Comparison of ENCODE assay signal across 10 mouse cellular contexts in the genomic region with DNA sequence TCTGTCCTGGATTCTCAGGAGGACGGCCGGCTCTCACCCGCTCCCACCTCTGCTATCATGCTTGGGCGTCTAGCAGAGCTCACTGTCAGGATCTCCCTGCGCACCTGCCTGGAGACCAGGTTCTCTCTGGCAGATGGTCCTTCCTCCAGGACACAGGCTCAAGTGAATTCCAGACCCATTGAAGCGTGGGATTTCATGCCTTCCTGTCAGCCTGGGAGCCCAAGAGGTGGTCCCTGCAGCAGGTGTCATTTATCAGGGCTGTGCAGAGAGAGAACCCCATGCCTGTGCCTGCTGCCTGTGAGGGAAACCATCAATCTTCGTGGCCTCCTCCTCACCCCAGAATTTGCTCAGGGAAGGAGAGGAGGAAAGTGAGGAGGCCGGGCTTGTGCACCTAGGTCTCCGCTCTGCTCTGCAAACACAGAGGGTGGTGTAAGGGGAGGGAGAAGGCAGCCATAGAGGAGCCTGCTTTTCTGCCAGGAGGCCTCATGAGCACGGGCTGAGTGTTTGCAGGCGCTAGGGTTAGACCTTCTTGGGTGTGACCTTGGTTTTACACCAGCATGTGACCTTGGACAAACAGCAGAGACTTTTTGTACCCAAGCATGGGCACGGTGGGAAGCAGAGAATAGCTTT.
DNase-seq lines count a peak whose midpoint lies in the region; ATAC-seq and TF ChIP-seq lines count a peak whose summit lies in the region.
"Had no signal": no experiment of that assay in that cellular context is flagged by ENCODE, and none has a peak within 500 bp of the region (broad histone marks: within the 10 kb centered on the region; RNA-seq: fewer than 3 reads in every experiment).

No protein-coding gene starts in this region.

- ATAC-seq in lung, embryonic 14.5 days (ENCODE audit: insufficient read depth), result peak; percentile 69
- ATAC-seq in hindbrain, postnatal 0 days, result no peak
- ATAC-seq in stomach, embryonic 15.5 days (ENCODE audit: insufficient read depth, low FRiP score, low read depth), result peak; percentile 71; the same call in 1 of the 2 replicates

- H3K9ac ChIP-seq in lung, embryonic 14.5 days, result no peak overlapping the region
- no peak overlapping the region; the same call in 1 of the 2 replicates for H3K9ac ChIP-seq in hindbrain, postnatal 0 days (replicated peaks; ENCODE audit: low read length)
- H3K9ac ChIP-seq in stomach, embryonic 15.5 days, result no peak overlapping the region

- DNase-seq in lung, embryonic 14.5 days, result no peak
- DNase-seq in lung, postnatal 14 days, result no peak
- DNase-seq in cerebellum, postnatal 36 days, result peak; percentile 60 to 65
- DNase-seq in hindbrain, postnatal 0 days (ENCODE audit: low spot score), result no peak
- no peak for DNase-seq in limb, embryonic 10.5 days (ENCODE audit: low spot score)
- no peak for DNase-seq in heart, postnatal 25 days (ENCODE audit: low spot score)
- no peak for DNase-seq in right cerebral cortex, postnatal 14 days
- DNase-seq: gastrocnemius, adult 2 months; thymus, postnatal 14 days had no signal

- no peaks in the 10 kb centered on the region for H3K27me3 ChIP-seq in lung, embryonic 14.5 days (ENCODE audit: insufficient read depth, low read length)
- H3K27me3 ChIP-seq in hindbrain, postnatal 0 days (ENCODE audit: insufficient read depth, low read length), result no peaks in the 10 kb centered on the region; the same call in 1 of the 2 replicates
- no peaks in the 10 kb centered on the region for H3K27me3 ChIP-seq in stomach, embryonic 15.5 days (replicated peaks)
- H3K27me3 ChIP-seq in limb, embryonic 10.5 days (ENCODE audit: low read depth, poor library complexity, severe bottlenecking), result no peaks in the 10 kb centered on the region

- intact Hi-C loops in heart, postnatal 25 days (cut with DNase I), result no loop called here

- no peaks in the 10 kb centered on the region for H3K36me3 ChIP-seq in lung, embryonic 14.5 days (ENCODE audit: insufficient read depth)
- no peaks in the 10 kb centered on the region for H3K36me3 ChIP-seq in hindbrain, postnatal 0 days (ENCODE audit: insufficient read depth, low read length)
- H3K36me3 ChIP-seq in stomach, embryonic 15.5 days, result no peaks in the 10 kb centered on the region
- H3K36me3 ChIP-seq in limb, embryonic 10.5 days, result no peaks in the 10 kb centered on the region

- WGBS in lung, embryonic 14.5 days, result 13% methylated on average over 12 of the region's 12 CpGs
- 49% methylated on average over 12 of the region's 12 CpGs for WGBS in hindbrain, postnatal 0 days
- 21% methylated on average over 12 of the region's 12 CpGs for WGBS in stomach, embryonic 15.5 days
- 34% methylated on average over 12 of the region's 12 CpGs for WGBS in limb, embryonic 10.5 days

- H3K9me3 ChIP-seq in lung, embryonic 14.5 days (ENCODE audit: low read depth, low read length), result no peaks in the 10 kb centered on the region
- H3K9me3 ChIP-seq in hindbrain, postnatal 0 days (ENCODE audit: low read length), result no peaks in the 10 kb centered on the region
- H3K9me3 ChIP-seq in stomach, embryonic 15.5 days, result no peaks in the 10 kb centered on the region
- H3K9me3 ChIP-seq in limb, embryonic 10.5 days (replicated peaks), result no peaks in the 10 kb centered on the region

- H3K4me1 ChIP-seq in lung, embryonic 14.5 days (ENCODE audit: insufficient read depth), result no peaks in the 10 kb centered on the region
- H3K4me1 ChIP-seq in hindbrain, postnatal 0 days (ENCODE audit: insufficient read depth, low read length), result 0 out of 2 replicates have a peak, but pooled peaks cover 7% of the 10 kb centered on the region
- peaks cover 12% of the 10 kb centered on the region for H3K4me1 ChIP-seq in stomach, embryonic 15.5 days
- H3K4me1 ChIP-seq in limb, embryonic 10.5 days, result peaks cover 12% of the 10 kb centered on the region

- H3K4me2 ChIP-seq in lung, embryonic 14.5 days, result no peak overlapping the region
- no peak overlapping the region for H3K4me2 ChIP-seq in hindbrain, postnatal 0 days (ENCODE audit: low read depth, low read length)
- no peak overlapping the region for H3K4me2 ChIP-seq in stomach, embryonic 15.5 days

- no peak overlapping the region for H3K4me3 ChIP-seq in lung, embryonic 14.5 days (ENCODE audit: low read depth, low read length)
- no peak overlapping the region for H3K4me3 ChIP-seq in hindbrain, postnatal 0 days (ENCODE audit: low read length)
- no peak overlapping the region for H3K4me3 ChIP-seq in stomach, embryonic 15.5 days (replicated peaks)
- H3K4me3 ChIP-seq in limb, embryonic 10.5 days, result no peak overlapping the region
- H3K4me3 ChIP-seq: gastrocnemius, adult 2 months had no signal

- no peak for TF ChIP-seq CTCF in lung, embryonic 14.5 days (IDR thresholded peaks at IDR 0.05; ENCODE audit: low read depth)
- TF ChIP-seq CTCF in hindbrain, postnatal 0 days (IDR thresholded peaks at IDR 0.05; ENCODE audit: low read depth), result no peak

- H3K27ac ChIP-seq in lung, embryonic 14.5 days (ENCODE audit: low read depth), result no peak overlapping the region; the same call in 1 of the 2 replicates
- peak overlapping the region; percentile 27; the same call in 1 of the 2 replicates for H3K27ac ChIP-seq in hindbrain, postnatal 0 days
- peak overlapping the region; percentile 65 for H3K27ac ChIP-seq in stomach, embryonic 15.5 days
- H3K27ac ChIP-seq in limb, embryonic 10.5 days, result no peak overlapping the region
- H3K27ac ChIP-seq: gastrocnemius, adult 2 months had no signal

Comparison
In these comparisons a context has a peak if more than half of its experiments do, and no peak if none do; other contexts are left out.
1. DNase-seq: peak in cerebellum, postnatal 36 days (2 of 2); none in lung, embryonic 14.5 days (single experiment), lung, postnatal 14 days (single experiment), hindbrain, postnatal 0 days (single experiment), limb, embryonic 10.5 days (single experiment), heart, postnatal 25 days (single experiment) and right cerebral cortex, postnatal 14 days (single experiment).
2. H3K27ac ChIP-seq: peak in hindbrain, postnatal 0 days (single experiment) and stomach, embryonic 15.5 days (single experiment); none in lung, embryonic 14.5 days (single experiment) and limb, embryonic 10.5 days (single experiment).